Mouse (Mus musculus) heart, postnatal 36 days (tissue): ENCODE measurements around the gene Rnf145. TPM values are rescaled to one million over a fixed set of nuclear protein-coding genes. Genes with fewer than 3 reads are reported as not detected.

Experiments
- DNase-seq, 2 experiments: peaks; one replicate each; pipeline ENCODE4 v3.0.0; 2021 to 2022
- intact Hi-C: fragments of 180-260 bp; cut with DNase I; formaldehyde crosslinking; loops from one replicate; pipeline ENCODE4 v1.15.1; 2025
- microRNA-seq, 2 experiments: library from miRNA; unstranded; fragments of <30 nt; microRNA quantifications; one replicate each; pipeline ENCODE4 v1.2.0; 2021; ENCODE audit warnings: borderline number of aligned reads in 2 of 2
- total RNA-seq, 2 experiments: library from RNA; stranded (reverse); gene quantifications; 2 replicates each; pipeline ENCODE4 v1.2.3; 2021

The Rnf145 gene
- total RNA-seq, 2 experiments from 2014 or later = 16.5 to 18.5 TPM

GRCm38 (mm10) chr11:44612681-44613410 lies 94.1 kb downstream of the Rnf145 start:
- DNase-seq = peak in 1 of 2 experiments; percentile 57
- intact Hi-C loops = loop anchor here (2.0 to 5.0 kb wide), 3 partner anchors 284 to 1269 kb away; no protein-coding TSS in a partner anchor

- DNase-seq = peak; percentile 18 to 62
- intact Hi-C loops = loop anchor here (2.0 to 5.0 kb wide), 3 partner anchors 283 to 1269 kb away; no protein-coding TSS in a partner anchor
These were observed 94.8 kb downstream of the Rnf145 start for GRCm38 (mm10) chr11:44613411-44614180.

Small RNA genes lying within 50 kb of the gene (microRNA-seq; reads per million reads assigned to microRNA genes)
- gene Gm22121 = 0 reads per million in 2 experiments

Other genes starting within 250 kb of the Rnf145 start
- not detected for gene Il12b, start 118.9 kb upstream of the Rnf145 start, total RNA-seq
- gene Ublcp1, start 48.5 kb upstream of the Rnf145 start, total RNA-seq = 10 to 100 TPM; 43.0 to 43.1 TPM
- gene Ebf1, start 98.4 kb downstream of the Rnf145 start, total RNA-seq = 10 to 100 TPM; 13.4 to 14.4 TPM